Mouse (Mus musculus) heart, postnatal 14 days (tissue): ENCODE measurements around the gene Slc25a12. TPM values are rescaled to one million over a fixed set of nuclear protein-coding genes. Genes with fewer than 3 reads are reported as not detected.

ENCODE experiments used
- DNase-seq, 2 experiments: peaks; one replicate each; pipeline ENCODE4 v3.0.0; 2021 to 2022
- intact Hi-C: fragments of 180-260 bp; cut with DNase I; formaldehyde crosslinking; loops from one replicate; pipeline ENCODE4 v1.15.1; 2025
- total RNA-seq, 2 experiments: library from RNA; stranded (reverse); gene quantifications; 2 replicates each; pipeline ENCODE4 v1.2.3; 2021

Slc25a12 gene
- total RNA-seq, 2 experiments from 2014 or later, result 242 to 245 TPM

DNA sequence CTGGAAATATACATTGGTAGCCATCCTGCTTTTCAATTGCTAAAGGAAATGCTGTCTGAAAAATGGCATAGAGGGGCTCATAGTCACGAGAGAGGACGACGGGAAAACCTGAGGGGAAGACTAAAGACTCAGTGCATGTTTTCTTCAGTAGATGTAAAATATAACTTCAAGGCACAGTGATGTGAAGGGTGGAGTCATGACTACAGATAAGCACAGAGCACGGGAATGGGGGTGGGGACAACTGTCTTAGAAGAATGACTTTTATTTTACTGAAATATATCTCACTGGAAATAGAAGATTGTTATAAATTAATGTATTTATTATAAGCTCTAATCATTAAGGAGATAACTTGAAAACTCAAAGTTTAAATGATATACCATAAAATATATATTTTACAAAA lies 97.5 kb downstream of the Slc25a12 start:
- intact Hi-C loops, result no loop called here

DNA sequence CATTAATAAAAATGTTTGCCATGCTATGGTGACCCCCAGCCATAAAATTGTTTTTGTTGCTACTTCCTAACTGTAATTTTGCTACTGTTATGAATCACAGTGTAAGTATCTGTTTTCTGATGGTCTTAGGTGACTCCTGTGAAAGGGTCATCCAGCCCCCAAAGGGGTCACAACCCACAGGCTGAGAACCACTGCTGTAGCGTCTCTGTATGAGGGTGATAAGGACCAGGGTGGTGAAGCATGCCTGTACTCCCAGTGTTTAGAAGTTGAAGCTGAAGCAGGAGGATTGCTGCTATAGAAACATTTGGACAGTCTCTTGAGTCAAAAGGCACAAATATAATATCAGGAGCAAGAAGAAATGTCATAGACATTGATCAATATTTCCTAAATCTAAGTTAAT lies 98.2 kb downstream of the Slc25a12 start:
- intact Hi-C loops, result no loop called here

More for the DNA sequence above, 97.5 kb downstream of the Slc25a12 start:
- no peak for DNase-seq

DNA sequence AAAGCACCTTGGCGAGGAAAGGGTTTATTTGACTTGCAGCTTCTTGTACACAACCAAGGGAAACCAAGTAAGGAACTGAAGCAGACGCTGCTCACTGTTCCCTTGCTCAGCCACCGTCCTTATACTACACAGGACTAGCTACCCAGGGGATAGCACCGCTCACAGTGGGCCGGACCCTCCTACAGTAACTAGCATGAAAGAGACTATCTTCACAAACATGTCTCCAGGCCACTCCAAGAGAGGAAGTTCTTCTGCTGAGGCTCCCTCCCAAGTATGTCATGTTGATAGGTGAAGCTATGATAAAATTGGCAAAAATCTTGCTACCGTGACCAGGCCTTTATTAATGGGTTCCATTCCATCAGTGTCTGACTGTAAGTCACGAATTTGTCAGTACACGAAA lies 98.9 kb downstream of the Slc25a12 start:
- intact Hi-C loops, result no loop called here

More for the DNA sequence above, 98.2 kb downstream of the Slc25a12 start:
- DNase-seq, result no peak

DNA sequence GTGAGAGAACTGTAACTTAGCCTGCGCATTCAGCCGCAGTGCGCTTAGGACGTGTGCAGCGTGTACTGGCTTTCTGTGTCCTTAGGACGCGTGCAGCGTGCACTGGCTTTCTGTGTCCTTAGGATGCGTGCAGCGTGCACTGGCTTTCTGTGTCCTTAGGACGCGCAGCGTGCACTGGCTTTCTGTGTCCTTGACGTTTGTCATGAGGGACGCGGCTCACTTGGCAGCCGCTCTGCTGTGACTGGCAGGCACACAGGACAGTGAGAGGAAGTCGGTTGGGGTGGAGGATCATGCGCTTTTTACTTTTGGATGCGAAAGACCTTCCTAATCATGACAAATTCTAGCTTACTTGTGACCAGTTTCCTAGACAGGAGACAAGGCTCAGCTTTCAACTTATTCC lies 103.0 kb downstream of the Slc25a12 start:
- peak; percentile 44 to 63 for DNase-seq
- intact Hi-C loops, result no loop called here

More for the DNA sequence above, 98.9 kb downstream of the Slc25a12 start:
- DNase-seq, result no peak

DNA sequence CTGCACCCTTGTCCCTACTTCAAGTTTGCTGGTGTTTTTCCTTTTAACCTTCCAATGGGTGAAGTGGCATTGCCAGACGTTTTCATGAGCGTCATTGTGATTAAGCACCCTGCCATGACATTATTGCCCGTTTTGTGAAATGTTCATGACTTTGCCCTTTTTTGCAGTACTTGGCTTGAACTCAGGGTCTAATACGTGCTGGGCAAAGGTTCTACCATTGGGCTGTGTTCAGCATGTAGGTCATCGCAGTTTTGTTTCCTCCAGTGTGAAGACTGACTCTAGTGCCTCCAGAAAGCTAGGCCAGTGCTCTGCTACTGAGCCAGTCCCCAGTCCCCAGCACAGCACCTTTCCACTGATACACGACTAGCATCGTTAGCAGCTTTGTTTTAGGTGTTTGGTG lies 111.0 kb downstream of the Slc25a12 start:
- DNase-seq, result no peak
- intact Hi-C loops, result loop anchor here (10.0 kb wide), 2 partner anchors 288 to 558 kb away; partner anchors contain the start of gene Dlx2

DNA sequence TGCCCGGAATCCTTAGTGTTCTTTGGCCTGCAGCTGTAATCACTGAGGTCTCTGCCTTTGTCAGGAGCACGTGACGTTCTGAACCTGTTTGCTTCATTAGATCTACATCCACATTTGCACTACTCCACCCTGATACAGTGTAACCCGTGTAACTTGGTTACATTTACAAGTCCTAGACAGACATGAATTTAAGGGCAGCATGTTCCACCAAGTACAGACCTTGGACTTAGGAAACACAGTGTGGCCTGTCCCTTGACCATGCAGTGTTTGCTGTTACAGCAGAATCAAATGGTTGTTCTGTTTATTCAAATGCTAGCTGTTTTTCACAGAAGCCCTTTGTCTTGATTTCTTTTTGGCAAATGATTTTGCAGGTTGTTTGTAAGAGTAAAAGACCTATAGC lies 112.7 kb downstream of the Slc25a12 start:
- no peak for DNase-seq
- intact Hi-C loops, result loop anchor here (10.0 kb wide), 2 partner anchors 290 to 560 kb away; partner anchors contain the start of gene Dlx2

DNA sequence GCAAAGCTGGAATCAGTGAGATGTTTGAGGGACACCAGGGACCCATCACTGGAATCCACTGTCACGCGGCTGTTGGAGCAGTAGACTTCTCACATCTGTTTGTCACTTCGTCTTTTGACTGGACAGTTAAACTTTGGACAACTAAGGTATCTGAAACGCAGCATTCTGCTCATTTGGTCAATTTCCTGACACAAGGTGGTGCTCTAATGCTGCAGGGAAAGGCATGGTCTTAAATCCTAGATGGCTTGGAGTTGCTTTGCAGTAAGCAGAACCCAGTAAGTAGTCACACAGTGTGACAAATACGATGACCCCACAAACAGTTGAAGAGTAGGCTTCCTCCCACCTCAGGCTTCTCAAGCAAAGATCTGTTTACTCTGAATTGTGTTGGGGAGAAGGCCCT lies 116.7 kb downstream of the Slc25a12 start:
- intact Hi-C loops, result loop anchor here (10.0 kb wide), 2 partner anchors 294 to 564 kb away; partner anchors contain the start of gene Dlx2
- DNase-seq, result no peak

DNA sequence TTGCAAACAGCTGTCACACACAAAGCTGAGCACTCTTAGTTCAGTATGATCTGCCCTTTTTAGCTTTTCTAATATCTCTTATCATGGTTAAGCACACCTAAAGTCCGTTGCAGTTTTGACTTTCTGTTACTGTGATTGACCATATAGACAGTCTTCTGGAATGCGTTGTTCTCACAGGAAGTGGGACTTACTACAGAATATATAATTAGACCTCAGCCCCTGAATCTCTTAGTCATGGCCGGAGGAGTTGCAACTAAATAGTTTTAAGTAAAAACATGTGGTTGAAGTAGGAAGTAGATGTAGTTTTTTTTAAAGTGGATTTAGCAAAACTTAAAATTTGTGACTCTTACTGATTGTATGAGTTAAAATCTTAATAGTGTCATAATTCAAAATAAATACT lies 119.5 kb downstream of the Slc25a12 start:
- DNase-seq, result no peak
- intact Hi-C loops, result no loop called here

DNA sequence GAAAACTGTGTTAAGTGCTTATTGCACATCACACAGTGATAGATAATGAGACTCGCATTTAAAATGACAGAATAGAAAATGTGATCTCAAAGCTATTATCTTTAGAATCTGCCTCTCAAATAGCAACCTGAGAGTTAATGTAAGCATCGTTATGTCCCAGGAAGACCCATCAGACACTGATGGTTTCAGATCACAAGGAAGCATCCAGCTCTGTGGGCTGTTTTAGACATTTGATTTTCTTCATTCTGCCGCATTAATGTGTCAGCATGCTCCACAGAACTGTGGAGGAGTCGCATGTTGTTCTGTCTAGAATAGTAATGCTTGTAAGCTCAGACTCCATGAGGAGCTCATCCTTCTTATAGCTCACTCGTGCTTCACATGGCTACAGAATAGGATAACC lies 121.5 kb downstream of the Slc25a12 start:
- no peak for DNase-seq
- intact Hi-C loops, result no loop called here

DNA sequence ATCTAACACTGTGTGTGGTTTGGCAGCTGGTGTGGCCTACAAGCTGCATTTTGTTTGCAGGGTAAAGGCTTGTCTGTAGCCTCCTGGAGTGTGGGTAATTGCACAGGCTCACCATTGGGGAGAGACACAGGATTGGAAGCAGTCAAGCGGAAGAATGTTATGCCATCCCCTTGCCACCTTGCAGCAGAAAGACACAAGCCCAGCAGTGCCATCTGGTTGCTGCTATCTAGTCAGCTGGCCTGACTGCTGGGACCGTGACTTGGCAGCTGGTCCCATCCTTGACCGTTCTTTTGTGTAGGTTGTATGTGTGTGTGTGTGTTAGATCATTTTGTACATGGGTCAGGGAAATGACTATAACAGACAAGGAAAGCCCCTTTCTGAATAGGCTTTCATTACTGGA lies 122.1 kb downstream of the Slc25a12 start:
- no peak for DNase-seq
- intact Hi-C loops, result no loop called here

DNA sequence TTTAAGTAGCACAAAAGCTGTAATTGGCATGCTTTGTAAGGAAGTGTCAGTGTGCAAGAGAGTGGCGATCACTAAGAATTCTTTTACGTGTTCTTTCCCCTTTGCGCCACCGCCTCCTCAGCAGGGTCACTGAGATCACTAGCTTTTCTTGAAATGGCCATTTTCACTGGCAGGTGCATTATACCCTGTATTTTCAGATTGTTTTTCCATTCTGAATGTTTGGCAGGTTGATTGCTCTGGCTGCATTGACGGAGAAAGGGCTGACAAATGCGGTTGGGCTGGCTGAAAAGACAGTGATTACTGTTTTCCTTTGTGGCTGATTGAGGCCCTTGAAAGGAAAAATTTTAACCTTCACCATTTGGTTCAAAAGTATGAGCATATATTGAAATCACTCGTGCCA lies 122.7 kb downstream of the Slc25a12 start:
- intact Hi-C loops, result no loop called here
- DNase-seq, result no peak

DNA sequence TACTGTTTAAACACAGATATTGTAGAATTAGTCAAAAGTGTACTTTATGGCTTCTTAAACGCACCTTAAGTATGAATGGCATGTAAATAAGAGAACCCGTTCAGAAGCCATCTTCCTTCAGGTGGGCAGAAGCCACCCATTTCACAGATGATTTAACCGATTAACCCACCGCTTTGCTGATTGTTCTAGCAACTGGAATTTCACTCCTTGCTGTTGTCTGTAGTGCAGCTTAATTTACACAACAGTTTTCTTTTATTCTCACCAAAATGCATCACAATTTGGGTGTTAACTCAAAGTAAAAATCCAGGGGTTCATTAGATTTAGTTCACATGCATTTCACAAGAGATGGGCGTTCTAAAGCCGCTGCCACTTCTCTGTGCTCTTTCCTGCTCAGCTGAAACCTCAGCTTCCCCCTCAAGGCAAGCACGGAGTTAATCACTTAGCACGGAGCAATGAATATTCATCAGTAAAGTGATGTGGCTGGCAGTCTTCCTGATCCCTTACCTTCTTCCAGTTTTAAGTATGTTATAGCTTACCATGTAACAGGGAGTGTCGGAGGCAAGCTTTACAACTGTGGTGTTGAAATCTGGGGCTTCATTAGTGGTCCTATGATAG lies 124.4 kb downstream of the Slc25a12 start:
- no peak for DNase-seq
- intact Hi-C loops, result no loop called here

DNA sequence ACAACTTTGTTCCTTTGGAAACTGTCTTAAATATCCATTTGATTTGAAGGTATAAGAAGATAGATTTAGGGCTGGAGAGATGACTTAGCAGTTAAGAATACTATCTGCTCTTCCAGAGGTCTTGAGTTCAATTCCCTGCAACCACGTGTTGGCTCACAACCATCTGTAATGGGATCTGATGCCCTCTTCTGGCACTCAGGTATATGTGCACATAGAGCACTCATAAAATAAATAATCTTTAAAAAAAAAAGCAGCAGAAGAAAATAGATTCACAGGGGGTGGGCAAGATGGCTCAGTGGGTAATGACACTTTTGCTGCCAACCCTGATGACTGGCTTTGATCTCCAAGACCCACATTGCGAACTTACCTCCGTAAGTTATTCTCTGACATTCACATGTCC lies 125.4 kb downstream of the Slc25a12 start:
- intact Hi-C loops, result no loop called here
- DNase-seq, result no peak

DNA sequence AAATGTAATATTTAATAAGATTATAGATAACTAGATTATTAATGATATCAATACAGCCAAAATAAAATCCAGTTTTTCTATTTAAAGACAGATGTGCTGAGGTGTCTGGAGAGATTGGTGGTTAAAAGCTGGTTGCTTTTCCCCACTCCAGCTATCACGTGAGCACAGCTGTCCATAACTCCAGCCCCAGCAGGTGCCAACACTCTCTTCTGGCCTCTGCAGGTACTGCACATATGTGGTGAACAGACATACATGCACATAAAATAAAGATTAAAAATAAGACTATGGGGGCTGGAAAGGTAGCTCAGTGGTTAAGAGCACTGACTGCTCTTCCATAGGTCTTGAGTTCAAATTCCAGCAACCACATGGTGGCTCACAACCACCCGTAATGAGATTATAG lies 126.0 kb downstream of the Slc25a12 start:
- DNase-seq, result no peak
- intact Hi-C loops, result no loop called here

DNA sequence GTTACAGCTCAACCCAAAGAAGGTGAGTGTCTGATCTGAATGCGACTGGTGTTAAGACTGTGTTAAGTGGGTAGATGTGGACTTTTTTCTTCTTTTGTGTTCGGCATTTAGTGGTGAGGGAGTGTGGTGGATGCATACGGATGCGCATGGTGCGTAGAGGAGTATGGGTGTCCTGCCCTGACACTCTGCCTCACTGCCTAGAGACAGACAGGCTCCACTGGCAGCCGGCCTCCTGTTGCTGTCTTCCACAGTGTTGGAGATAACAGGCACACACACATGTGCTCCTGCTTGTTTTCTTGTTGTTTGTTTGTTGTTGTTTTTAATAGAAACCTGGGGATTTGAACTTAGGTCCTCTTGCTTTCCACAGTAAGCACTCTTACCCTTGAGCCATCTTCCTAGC lies 131.5 kb downstream of the Slc25a12 start:
- no peak for DNase-seq
- intact Hi-C loops, result no loop called here

DNA sequence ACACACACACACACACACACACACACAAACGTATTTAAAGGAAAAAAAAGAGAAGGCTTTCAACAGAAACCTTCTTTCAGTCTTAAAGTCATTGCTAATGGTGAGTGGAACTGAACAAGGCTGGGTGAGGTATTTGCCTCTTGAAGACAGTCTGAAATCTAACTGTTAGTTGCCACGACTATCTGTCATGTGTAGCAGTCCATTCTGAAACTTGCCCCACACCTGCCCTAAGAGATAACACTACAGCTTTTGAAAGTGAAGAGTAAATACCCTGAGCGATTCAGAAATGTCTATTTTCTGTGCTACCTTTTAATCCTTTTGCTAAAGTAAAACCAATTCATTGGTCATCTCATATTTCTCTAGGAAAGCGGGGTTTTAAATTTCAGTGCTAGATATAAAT lies 132.1 kb downstream of the Slc25a12 start:
- intact Hi-C loops, result no loop called here
- no peak for DNase-seq

DNA sequence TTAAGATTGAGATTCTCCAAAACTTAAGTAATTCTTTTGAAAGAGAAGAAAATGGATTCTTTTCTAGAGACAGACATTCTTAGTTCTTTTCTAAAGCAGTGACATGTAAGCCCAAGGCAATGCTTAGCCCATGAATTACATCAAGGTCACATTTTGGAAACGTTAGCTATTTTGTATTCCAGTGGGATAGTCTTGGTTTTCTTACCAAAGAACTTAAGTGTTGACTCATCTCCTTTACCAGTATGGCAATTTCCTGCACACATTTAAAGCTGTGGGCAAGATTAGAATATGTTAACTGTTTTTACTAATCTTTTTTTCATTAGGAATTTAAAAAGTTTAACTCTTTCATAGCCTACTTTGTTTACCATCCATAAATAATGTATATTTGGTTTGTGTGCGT lies 134.6 kb downstream of the Slc25a12 start:
- intact Hi-C loops, result no loop called here
- DNase-seq, result no peak

DNA sequence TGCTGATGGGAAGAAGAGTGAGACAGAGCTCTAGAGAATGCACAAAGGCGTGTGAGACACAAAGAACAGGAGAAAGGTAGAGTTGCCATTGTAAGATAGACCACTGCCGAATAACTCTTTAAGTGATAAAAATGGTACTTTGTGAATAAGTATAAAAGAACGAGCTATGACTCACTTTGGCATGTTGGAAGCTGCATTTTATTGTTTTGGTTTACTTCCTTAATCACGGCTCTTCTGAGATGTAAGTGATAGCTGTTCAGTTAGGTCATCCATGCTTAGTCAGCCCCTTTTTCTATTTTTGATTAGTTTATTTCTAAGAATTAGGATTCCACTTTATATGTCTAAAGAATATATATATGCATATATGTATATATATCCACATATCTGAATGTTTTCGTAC lies 135.6 kb downstream of the Slc25a12 start:
- no peak for DNase-seq
- intact Hi-C loops, result no loop called here

DNA sequence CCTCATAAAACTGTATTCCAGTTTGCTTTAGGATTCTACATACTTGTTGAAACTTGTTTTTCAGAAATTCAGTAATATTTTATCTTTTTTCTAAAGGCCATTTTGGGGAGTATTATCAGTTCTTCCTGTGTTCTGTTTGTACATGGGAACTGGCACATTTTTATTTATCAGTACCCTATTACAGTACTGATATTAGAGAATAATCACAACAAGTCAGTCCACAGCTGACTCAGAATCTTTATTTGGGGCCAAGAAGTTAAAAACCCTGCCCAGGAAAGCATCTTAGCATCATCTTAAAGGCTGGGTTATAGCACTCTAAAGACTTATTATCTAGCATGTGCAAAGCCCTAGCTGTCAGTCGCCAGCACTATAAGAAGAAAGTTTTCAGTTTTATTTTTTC lies 137.9 kb downstream of the Slc25a12 start:
- intact Hi-C loops, result no loop called here
- DNase-seq, result no peak

DNA sequence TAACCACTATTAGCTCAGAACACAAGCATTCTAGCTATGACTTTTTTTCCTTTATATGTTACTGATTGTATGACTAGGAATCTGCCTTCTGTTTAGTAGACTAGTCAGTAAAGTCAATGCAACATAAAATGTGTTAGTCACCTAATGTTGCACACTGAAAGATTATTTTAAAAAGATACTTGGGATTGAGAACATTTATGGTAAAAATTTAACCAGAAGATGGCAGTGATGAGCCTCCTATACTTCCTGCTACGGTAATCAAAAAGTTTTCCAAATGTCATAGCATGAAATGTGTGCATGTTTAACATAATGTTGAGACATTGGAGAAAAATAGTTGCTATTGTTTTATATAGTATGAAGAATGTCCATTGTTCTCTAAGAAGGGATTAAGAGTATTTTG lies 140.2 kb downstream of the Slc25a12 start:
- no peak for DNase-seq
- intact Hi-C loops, result no loop called here
